Mouse (Mus musculus) MEL (cell line): ENCODE results near the gene Ubp1. TPM values are rescaled to one million over a fixed set of nuclear protein-coding genes. Genes with fewer than 3 reads are reported as not detected.

ENCODE experiments used
- DNase-seq: peaks from one replicate; pipeline ENCODE4 v3.0.0; 2011; ENCODE audit warnings: low read depth, low spot score
- H3K27ac ChIP-seq: 2 replicates; pipeline ENCODE4 v1.5.1; 2012; ENCODE audit warnings: low read depth, mild to moderate bottlenecking, control low read depth, low read length, moderate library complexity; ENCODE audit not compliant: control insufficient read depth
- H3K27me3 ChIP-seq, 2 experiments: fragments of 150-350 bp in 1 of 2; sonication (generic) in 1 of 2; 2 replicates each; pipeline ENCODE4 v1.6.1; 2012; ENCODE audit warnings: low read length in 2 of 2, mild to moderate bottlenecking in 2 of 2, improper control_type of control experiment in 1 of 2, moderate library complexity in 1 of 2; ENCODE audit not compliant: insufficient read depth in 2 of 2, control insufficient read depth in 1 of 2
- H3K36me3 ChIP-seq, 2 experiments: 2 replicates each; pipeline ENCODE4 v1.6.1; 2012 to 2014; ENCODE audit warnings: low read length in 2 of 2, improper control_type of control experiment in 1 of 2, inconsistent platforms in 1 of 2, mild to moderate bottlenecking in 1 of 2; ENCODE audit not compliant: insufficient read depth in 2 of 2, control insufficient read depth in 1 of 2
- H3K4me1 ChIP-seq, 2 experiments: fragments of 150-350 bp in 1 of 2; sonication (generic) in 1 of 2; 2 replicates each; pipeline ENCODE4 v1.6.1; 2012; ENCODE audit warnings: low read length in 2 of 2, improper control_type of control experiment in 1 of 2, mild to moderate bottlenecking in 1 of 2; ENCODE audit not compliant: insufficient read depth in 2 of 2, control insufficient read depth in 1 of 2
- H3K4me3 ChIP-seq, 2 experiments: fragments of 150-350 bp in 1 of 2; sonication (generic) in 1 of 2; 2 replicates each; pipeline ENCODE4 v1.5.1; 2012; ENCODE audit warnings: low read depth in 2 of 2, low read length in 2 of 2, mild to moderate bottlenecking in 2 of 2, moderate library complexity in 2 of 2, control low read depth in 1 of 2, improper control_type of control experiment in 1 of 2; ENCODE audit not compliant: control insufficient read depth in 1 of 2, insufficient read depth in 1 of 2
- H3K79me2 ChIP-seq: 2 replicates; pipeline ENCODE4 v1.6.1; 2012; ENCODE audit warnings: mild to moderate bottlenecking, low read length, moderate library complexity; ENCODE audit not compliant: control insufficient read depth, poor library complexity, insufficient read depth
- H3K9ac ChIP-seq: 2 replicates; pipeline ENCODE4 v1.6.1; 2012; ENCODE audit warnings: low read depth, mild to moderate bottlenecking, control low read depth, low read length, moderate library complexity; ENCODE audit not compliant: control insufficient read depth, poor library complexity, severe bottlenecking
- H3K9me3 ChIP-seq: fragments of 150-350 bp; sonication (generic); replicated peaks from 2 replicates; pipeline ENCODE4 v1.6.1; 2012; ENCODE audit warnings: mild to moderate bottlenecking, low read length, improper control_type of control experiment, moderate library complexity; ENCODE audit not compliant: insufficient read depth
- BHLHE40 ChIP-seq: IDR thresholded peaks from 2 replicates; pipeline ENCODE4 v1.6.1; 2012; ENCODE audit warnings: low read depth, mild to moderate bottlenecking, inconsistent platforms, low read length, improper control_type of control experiment, borderline replicate concordance
- CHD1 ChIP-seq: IDR thresholded peaks from 2 replicates; pipeline ENCODE4 v1.6.1; 2012; ENCODE audit warnings: low read depth, mild to moderate bottlenecking, inconsistent platforms, low read length, improper control_type of control experiment
- CHD2 ChIP-seq: IDR thresholded peaks from 2 replicates; pipeline ENCODE4 v1.6.1; 2011; ENCODE audit warnings: low read length, improper control_type of control experiment
- CTCF ChIP-seq, 3 experiments: IDR thresholded peaks in 2 of 3; conservative IDR thresholded peaks in 1 of 3; 2 replicates each; pipeline ENCODE4 v1.5.1; 2011 to 2012; ENCODE audit warnings: low read length in 3 of 3, low read depth in 2 of 3, mild to moderate bottlenecking in 2 of 3, improper control_type of control experiment in 1 of 3, inconsistent platforms in 1 of 3, mixed read lengths in 1 of 3, moderate library complexity in 1 of 3; ENCODE audit not compliant: control insufficient read depth in 1 of 3, insufficient read depth in 1 of 3, poor library complexity in 1 of 3, severe bottlenecking in 1 of 3
- E2F4 ChIP-seq: IDR thresholded peaks from 2 replicates; pipeline ENCODE4 v1.6.1; 2011; ENCODE audit warnings: low read depth, low read length, improper control_type of control experiment, borderline replicate concordance
- EP300 ChIP-seq, 2 experiments: IDR thresholded peaks; 2 replicates each; pipeline ENCODE4 v1.6.1; 2011; ENCODE audit warnings: improper control_type of control experiment in 2 of 2, low read length in 2 of 2, low read depth in 1 of 2, mild to moderate bottlenecking in 1 of 2
- ETS1 ChIP-seq: IDR thresholded peaks from 2 replicates; pipeline ENCODE4 v1.6.1; 2012; ENCODE audit warnings: low read depth, mild to moderate bottlenecking, inconsistent platforms, low read length, improper control_type of control experiment, moderate library complexity
- GABPA ChIP-seq: IDR thresholded peaks from 2 replicates; pipeline ENCODE4 v1.6.1; 2012; ENCODE audit warnings: low read depth, mild to moderate bottlenecking, inconsistent platforms, low read length, improper control_type of control experiment, moderate library complexity
- GATA1 ChIP-seq: IDR thresholded peaks from 2 replicates; pipeline ENCODE4 v1.6.1; 2011; ENCODE audit warnings: low read depth, low read length, improper control_type of control experiment
- MAX ChIP-seq: IDR thresholded peaks from 2 replicates; pipeline ENCODE4 v1.6.1; 2011; ENCODE audit warnings: low read length, improper control_type of control experiment
- MAZ ChIP-seq: IDR thresholded peaks from 2 replicates; pipeline ENCODE4 v1.6.1; 2012; ENCODE audit warnings: low read depth, mild to moderate bottlenecking, inconsistent platforms, low read length, improper control_type of control experiment
- MXI1 ChIP-seq: IDR thresholded peaks from 2 replicates; pipeline ENCODE4 v1.6.1; 2011; ENCODE audit warnings: mild to moderate bottlenecking, low read depth, low read length, improper control_type of control experiment
- MYB ChIP-seq: IDR thresholded peaks from 2 replicates; pipeline ENCODE4 v1.6.1; 2011; ENCODE audit warnings: mild to moderate bottlenecking, low read depth, low read length, improper control_type of control experiment
- MYC ChIP-seq: IDR thresholded peaks from 2 replicates; pipeline ENCODE4 v1.6.1; 2011; ENCODE audit warnings: low read depth, mild to moderate bottlenecking, low read length, improper control_type of control experiment, moderate library complexity
- NRF1 ChIP-seq: IDR thresholded peaks from 2 replicates; pipeline ENCODE4 v1.6.1; 2014; ENCODE audit warnings: low read depth, mild to moderate bottlenecking, inconsistent platforms, low read length, improper control_type of control experiment, moderate library complexity; ENCODE audit not compliant: poor library complexity, insufficient read depth, severe bottlenecking
- POLR2A ChIP-seq, 2 experiments: IDR thresholded peaks; 2 replicates each; pipeline ENCODE4 v1.6.1; 2011 to 2012; ENCODE audit warnings: low read length in 2 of 2, mild to moderate bottlenecking in 2 of 2, control low read depth in 1 of 2, improper control_type of control experiment in 1 of 2, low read depth in 1 of 2, moderate library complexity in 1 of 2; ENCODE audit not compliant: control insufficient read depth in 1 of 2, insufficient read depth in 1 of 2, poor library complexity in 1 of 2
- RCOR1 ChIP-seq: IDR thresholded peaks from 2 replicates; pipeline ENCODE4 v1.6.1; 2012; ENCODE audit warnings: low read depth, mild to moderate bottlenecking, inconsistent platforms, low read length, improper control_type of control experiment
- SIN3A ChIP-seq: IDR thresholded peaks from 2 replicates; pipeline ENCODE4 v1.6.1; 2012; ENCODE audit warnings: low read length, improper control_type of control experiment, inconsistent platforms
- SMC3 ChIP-seq: IDR thresholded peaks from 2 replicates; pipeline ENCODE4 v1.6.1; 2011; ENCODE audit warnings: low read depth, low read length, improper control_type of control experiment
- TAL1 ChIP-seq: IDR thresholded peaks from 2 replicates; pipeline ENCODE4 v1.6.1; 2012; ENCODE audit warnings: mild to moderate bottlenecking, inconsistent platforms, low read length, moderate library complexity, mixed read lengths
- TBP ChIP-seq: IDR thresholded peaks from 2 replicates; pipeline ENCODE4 v1.8.0; 2011; ENCODE audit warnings: low read depth, low read length, improper control_type of control experiment
- TCF12 ChIP-seq: IDR thresholded peaks from 2 replicates; pipeline ENCODE4 v1.6.1; 2014; ENCODE audit warnings: low read depth, mild to moderate bottlenecking, inconsistent platforms, low read length, improper control_type of control experiment, moderate library complexity
- UBTF ChIP-seq: IDR thresholded peaks from 2 replicates; pipeline ENCODE4 v1.6.1; 2012; ENCODE audit warnings: low read depth, mild to moderate bottlenecking, inconsistent platforms, low read length, improper control_type of control experiment, moderate library complexity, borderline replicate concordance; ENCODE audit not compliant: insufficient read depth
- ZC3H11A ChIP-seq: IDR thresholded peaks from 2 replicates; pipeline ENCODE4 v1.6.1; 2012; ENCODE audit warnings: low read depth, mild to moderate bottlenecking, inconsistent platforms, low read length, improper control_type of control experiment
- ZMIZ1 ChIP-seq: IDR thresholded peaks from 2 replicates; pipeline ENCODE4 v1.6.1; 2012; ENCODE audit warnings: low read depth, mild to moderate bottlenecking, inconsistent platforms, low read length, improper control_type of control experiment, moderate library complexity
- polyA plus RNA-seq, 2 experiments: library from polyadenylated mRNA; stranded (reverse) in 1 of 2; unstranded in 1 of 2; fragments of >175 nt in 1 of 2; fragments of >200 nt in 1 of 2; gene quantifications; 2 replicates each; pipeline versions ENCODE4 v1.2.1 to v1.2.4; 2012; ENCODE audit warnings: low replicate concordance in 2 of 2, low read depth in 1 of 2; ENCODE audit not compliant: insufficient read length in 2 of 2, insufficient read depth in 1 of 2, missing spikeins in 1 of 2
- total RNA-seq: library from RNA; depleted of rRNA; stranded (reverse); fragments of 300-350 nt; gene quantifications from 2 replicates; pipeline ENCODE4 v1.2.3, GENCODE M21; 2012

Gene Ubp1
- total and polyA plus RNA-seq, 3 experiments = 46.4 to 95.5 (median 60.8) TPM

GRCm38 (mm10) chr9:113963718-113964117 is 33.0 kb downstream of the Ubp1 start:
- H3K9me3 ChIP-seq = no peaks in the 10 kb centered on the region
- H3K27me3 ChIP-seq = no peaks in the 10 kb centered on the region
- peaks cover 41 to 44% of the 10 kb centered on the region in 2 experiments for H3K36me3 ChIP-seq
- TF ChIP-seq BHLHE40 (no peak), UBTF (no peak), RCOR1 (no peak; the same call in 1 of the 2 replicates), MAX (no peak), EP300 (IDR thresholded peaks at IDR 0.05; ENCODE audit: low read depth in 1 of 2, low read length in 2 of 2) (peak in 1 of 2 experiments; percentile 6; a peak in 1 of 4 replicates), TCF12 (peak; percentile 40; the same call in 1 of the 2 replicates), MAZ (no peak), MYC (no peak), CTCF (IDR thresholded peaks at IDR 0.05 in 2 of 3, conservative IDR thresholded peaks at IDR 0.05 in 1 of 3; ENCODE audit: control insufficient read depth in 1 of 3, insufficient read depth in 1 of 3, low read depth in 2 of 3, low read length in 3 of 3, poor library complexity in 1 of 3, severe bottlenecking in 1 of 3) (no peak), ZMIZ1 (no peak), SIN3A (peak; percentile 30; the same call in 1 of the 2 replicates), NRF1 (peak; percentile 6; the same call in 1 of the 2 replicates), TAL1 (no peak), TBP (no peak), MXI1 (0 out of 2 replicates have a peak, but pooled peaks have one; percentile 30), MYB (no peak), E2F4 (no peak), GATA1 (no peak), SMC3 (no peak), CHD2 (no peak), CHD1 (no peak), POLR2A (IDR thresholded peaks at IDR 0.05; ENCODE audit: control insufficient read depth in 1 of 2, insufficient read depth in 1 of 2, low read depth in 1 of 2, low read length in 2 of 2, poor library complexity in 1 of 2) (no peak), ETS1 (peak; percentile 16; the same call in 1 of the 2 replicates), ZC3H11A (no peak), GABPA (no peak)
- TF ChIP-seq, all 39 proteins: peak for 6
- Histone ChIP-seq H3K79me2 (no peaks in the 10 kb centered on the region), H3K27ac (no peak overlapping the region), H3K4me1 (peaks cover 26 to 34% of the 10 kb centered on the region in 2 experiments), H3K9ac (no peak overlapping the region), H3K4me3 (no peak overlapping the region)
- DNase-seq = no peak
